Mouse (Mus musculus): ENCODE measurements at regions not wholly inside any gene's neighbourhood (a gene's known extent, or its start where the extent isn't known, plus 50 kb on each side); places are given as distances from the start of the nearest gene placed in this dataset.
"Not testable (repeated sequence)": the region's sequence is repeated elsewhere in the genome, so short reads cannot be mapped to it uniquely, and the experiment has no call there.

- not testable (repeated sequence) for H3K9ac ChIP-seq; H3K36me3 ChIP-seq; H3K9me3 ChIP-seq (replicated peaks); H3K27ac ChIP-seq; ATAC-seq; H3K4me1 ChIP-seq; H3K27me3 ChIP-seq (replicated peaks)
- Histone ChIP-seq H3K4me3 (peak overlapping the region; percentile 29; the same call in 1 of the 2 replicates), H3K4me2 (peak overlapping the region; percentile 55)
- 25% methylated on average over 34 of the region's 34 CpGs for WGBS (ENCODE audit: insufficient replicate concordance)
Observed at GRCm38 (mm10) chr2:11099834-11100622, 71.9 kb upstream of the Prkcq start.

GRCm38 (mm10) chr2:11113191-11113590 is 58.7 kb upstream of the Prkcq start:
- 35% methylated on average over 8 of the region's 8 CpGs for WGBS (ENCODE audit: insufficient replicate concordance)
- H3K4me3 ChIP-seq = no peak overlapping the region
- no peaks in the 10 kb centered on the region for H3K9me3 ChIP-seq (replicated peaks)
- no peaks in the 10 kb centered on the region for H3K27me3 ChIP-seq (replicated peaks)
- H3K9ac ChIP-seq = no peak overlapping the region
- no peaks in the 10 kb centered on the region for H3K36me3 ChIP-seq
- H3K27ac ChIP-seq = no peak overlapping the region
- no peak overlapping the region for H3K4me2 ChIP-seq
- no peaks in the 10 kb centered on the region for H3K4me1 ChIP-seq
- ATAC-seq = no peak

GRCm38 (mm10) chr2:11118625-11119024 is 53.3 kb upstream of the Prkcq start:
- Histone ChIP-seq H3K4me3 (no peak overlapping the region), H3K9ac (no peak overlapping the region), H3K4me1 (no peaks in the 10 kb centered on the region), H3K9me3 (replicated peaks) (no peaks in the 10 kb centered on the region), H3K36me3 (no peaks in the 10 kb centered on the region), H3K4me2 (no peak overlapping the region), H3K27me3 (replicated peaks) (no peaks in the 10 kb centered on the region), H3K27ac (no peak overlapping the region)
- 50% methylated on average over 1 of the region's 1 CpGs for whole genome bisulfite sequencing (ENCODE audit: insufficient replicate concordance)
- no peak for ATAC-seq

DNA sequence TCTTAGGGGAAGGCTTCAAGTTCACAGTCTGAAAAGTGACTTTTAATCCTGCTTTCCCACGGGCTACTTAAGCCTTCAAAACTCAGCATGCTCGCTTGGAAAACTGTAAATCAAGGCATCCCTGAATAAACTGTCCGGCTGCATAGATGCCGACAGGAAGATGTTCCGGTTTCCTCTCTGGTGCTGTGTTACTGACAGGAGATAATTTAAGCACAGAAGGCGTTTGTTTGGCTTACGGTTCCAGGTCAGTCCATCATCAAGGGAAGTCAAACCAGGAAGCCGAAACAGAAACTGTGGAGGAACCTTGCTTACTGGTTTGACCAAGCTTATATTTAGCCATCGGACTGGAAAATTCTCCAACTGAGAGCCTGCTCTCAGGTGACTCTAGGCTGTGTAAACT is 52.6 kb upstream of the Prkcq start:
- no peak for ATAC-seq
- no peaks in the 10 kb centered on the region for H3K36me3 ChIP-seq
- 49% methylated on average over 9 of the region's 9 CpGs for WGBS (ENCODE audit: insufficient replicate concordance)
- no peaks in the 10 kb centered on the region for H3K27me3 ChIP-seq (replicated peaks)
- H3K9ac ChIP-seq = no peak overlapping the region
- no peak overlapping the region for H3K4me2 ChIP-seq
- H3K4me3 ChIP-seq = no peak overlapping the region
- H3K4me1 ChIP-seq = no peaks in the 10 kb centered on the region
- H3K9me3 ChIP-seq (replicated peaks) = no peaks in the 10 kb centered on the region
- no peak overlapping the region for H3K27ac ChIP-seq
